Mouse (Mus musculus) MEL (cell line): ENCODE results near the gene 1700042G07Rik. TPM values are rescaled to one million over a fixed set of nuclear protein-coding genes. Genes with fewer than 3 reads are reported as not detected.

Experiments
- DNase-seq: peaks from one replicate; pipeline ENCODE4 v3.0.0; 2011; ENCODE audit warnings: low read depth, low spot score
- H3K27ac ChIP-seq: 2 replicates; pipeline ENCODE4 v1.5.1; 2012; ENCODE audit warnings: low read depth, mild to moderate bottlenecking, control low read depth, low read length, moderate library complexity; ENCODE audit not compliant: control insufficient read depth
- H3K27me3 ChIP-seq, 2 experiments: fragments of 150-350 bp in 1 of 2; sonication (generic) in 1 of 2; 2 replicates each; pipeline ENCODE4 v1.6.1; 2012; ENCODE audit warnings: low read length in 2 of 2, mild to moderate bottlenecking in 2 of 2, improper control_type of control experiment in 1 of 2, moderate library complexity in 1 of 2; ENCODE audit not compliant: insufficient read depth in 2 of 2, control insufficient read depth in 1 of 2
- H3K36me3 ChIP-seq, 2 experiments: 2 replicates each; pipeline ENCODE4 v1.6.1; 2012 to 2014; ENCODE audit warnings: low read length in 2 of 2, improper control_type of control experiment in 1 of 2, inconsistent platforms in 1 of 2, mild to moderate bottlenecking in 1 of 2; ENCODE audit not compliant: insufficient read depth in 2 of 2, control insufficient read depth in 1 of 2
- H3K4me1 ChIP-seq, 2 experiments: fragments of 150-350 bp in 1 of 2; sonication (generic) in 1 of 2; 2 replicates each; pipeline ENCODE4 v1.6.1; 2012; ENCODE audit warnings: low read length in 2 of 2, improper control_type of control experiment in 1 of 2, mild to moderate bottlenecking in 1 of 2; ENCODE audit not compliant: insufficient read depth in 2 of 2, control insufficient read depth in 1 of 2
- H3K4me3 ChIP-seq, 2 experiments: fragments of 150-350 bp in 1 of 2; sonication (generic) in 1 of 2; 2 replicates each; pipeline ENCODE4 v1.5.1; 2012; ENCODE audit warnings: low read depth in 2 of 2, low read length in 2 of 2, mild to moderate bottlenecking in 2 of 2, moderate library complexity in 2 of 2, control low read depth in 1 of 2, improper control_type of control experiment in 1 of 2; ENCODE audit not compliant: control insufficient read depth in 1 of 2, insufficient read depth in 1 of 2
- H3K79me2 ChIP-seq: 2 replicates; pipeline ENCODE4 v1.6.1; 2012; ENCODE audit warnings: mild to moderate bottlenecking, low read length, moderate library complexity; ENCODE audit not compliant: control insufficient read depth, poor library complexity, insufficient read depth
- H3K9ac ChIP-seq: 2 replicates; pipeline ENCODE4 v1.6.1; 2012; ENCODE audit warnings: low read depth, mild to moderate bottlenecking, control low read depth, low read length, moderate library complexity; ENCODE audit not compliant: control insufficient read depth, poor library complexity, severe bottlenecking
- H3K9me3 ChIP-seq: fragments of 150-350 bp; sonication (generic); replicated peaks from 2 replicates; pipeline ENCODE4 v1.6.1; 2012; ENCODE audit warnings: mild to moderate bottlenecking, low read length, improper control_type of control experiment, moderate library complexity; ENCODE audit not compliant: insufficient read depth
- BHLHE40 ChIP-seq: IDR thresholded peaks from 2 replicates; pipeline ENCODE4 v1.6.1; 2012; ENCODE audit warnings: low read depth, mild to moderate bottlenecking, inconsistent platforms, low read length, improper control_type of control experiment, borderline replicate concordance
- CHD1 ChIP-seq: IDR thresholded peaks from 2 replicates; pipeline ENCODE4 v1.6.1; 2012; ENCODE audit warnings: low read depth, mild to moderate bottlenecking, inconsistent platforms, low read length, improper control_type of control experiment
- CTCF ChIP-seq, 3 experiments: IDR thresholded peaks in 2 of 3; conservative IDR thresholded peaks in 1 of 3; 2 replicates each; pipeline ENCODE4 v1.5.1; 2011 to 2012; ENCODE audit warnings: low read length in 3 of 3, low read depth in 2 of 3, mild to moderate bottlenecking in 2 of 3, improper control_type of control experiment in 1 of 3, inconsistent platforms in 1 of 3, mixed read lengths in 1 of 3, moderate library complexity in 1 of 3; ENCODE audit not compliant: control insufficient read depth in 1 of 3, insufficient read depth in 1 of 3, poor library complexity in 1 of 3, severe bottlenecking in 1 of 3
- E2F4 ChIP-seq: IDR thresholded peaks from 2 replicates; pipeline ENCODE4 v1.6.1; 2011; ENCODE audit warnings: low read depth, low read length, improper control_type of control experiment, borderline replicate concordance
- ELF1 ChIP-seq: IDR thresholded peaks from 2 replicates; pipeline ENCODE4 v1.6.1; 2014; ENCODE audit warnings: low read depth, mild to moderate bottlenecking, inconsistent platforms, low read length, improper control_type of control experiment, moderate library complexity
- EP300 ChIP-seq, 2 experiments: IDR thresholded peaks; 2 replicates each; pipeline ENCODE4 v1.6.1; 2011; ENCODE audit warnings: improper control_type of control experiment in 2 of 2, low read length in 2 of 2, low read depth in 1 of 2, mild to moderate bottlenecking in 1 of 2
- GABPA ChIP-seq: IDR thresholded peaks from 2 replicates; pipeline ENCODE4 v1.6.1; 2012; ENCODE audit warnings: low read depth, mild to moderate bottlenecking, inconsistent platforms, low read length, improper control_type of control experiment, moderate library complexity
- GATA1 ChIP-seq: IDR thresholded peaks from 2 replicates; pipeline ENCODE4 v1.6.1; 2011; ENCODE audit warnings: low read depth, low read length, improper control_type of control experiment
- JUND ChIP-seq: IDR thresholded peaks from 2 replicates; pipeline ENCODE4 v1.6.1; 2011; ENCODE audit warnings: low read depth, mild to moderate bottlenecking, improper control_type of control experiment, low read length
- KAT2A ChIP-seq: conservative IDR thresholded peaks from 2 replicates; pipeline ENCODE4 v1.6.1; 2012; ENCODE audit warnings: low read depth, low read length, improper control_type of control experiment, inconsistent platforms
- MAFK ChIP-seq: IDR thresholded peaks from 2 replicates; pipeline ENCODE4 v1.6.1; 2011; ENCODE audit warnings: low read depth, mild to moderate bottlenecking, low read length, improper control_type of control experiment, borderline replicate concordance
- MAX ChIP-seq: IDR thresholded peaks from 2 replicates; pipeline ENCODE4 v1.6.1; 2011; ENCODE audit warnings: low read length, improper control_type of control experiment
- MAZ ChIP-seq: IDR thresholded peaks from 2 replicates; pipeline ENCODE4 v1.6.1; 2012; ENCODE audit warnings: low read depth, mild to moderate bottlenecking, inconsistent platforms, low read length, improper control_type of control experiment
- MXI1 ChIP-seq: IDR thresholded peaks from 2 replicates; pipeline ENCODE4 v1.6.1; 2011; ENCODE audit warnings: mild to moderate bottlenecking, low read depth, low read length, improper control_type of control experiment
- MYB ChIP-seq: IDR thresholded peaks from 2 replicates; pipeline ENCODE4 v1.6.1; 2011; ENCODE audit warnings: mild to moderate bottlenecking, low read depth, low read length, improper control_type of control experiment
- NRF1 ChIP-seq: IDR thresholded peaks from 2 replicates; pipeline ENCODE4 v1.6.1; 2014; ENCODE audit warnings: low read depth, mild to moderate bottlenecking, inconsistent platforms, low read length, improper control_type of control experiment, moderate library complexity; ENCODE audit not compliant: poor library complexity, insufficient read depth, severe bottlenecking
- POLR2A ChIP-seq, 2 experiments: IDR thresholded peaks; 2 replicates each; pipeline ENCODE4 v1.6.1; 2011 to 2012; ENCODE audit warnings: low read length in 2 of 2, mild to moderate bottlenecking in 2 of 2, control low read depth in 1 of 2, improper control_type of control experiment in 1 of 2, low read depth in 1 of 2, moderate library complexity in 1 of 2; ENCODE audit not compliant: control insufficient read depth in 1 of 2, insufficient read depth in 1 of 2, poor library complexity in 1 of 2
- POLR2AphosphoS5 ChIP-seq: IDR thresholded peaks from 2 replicates; pipeline ENCODE4 v1.6.1; 2012; ENCODE audit warnings: low read depth, borderline replicate concordance, mild to moderate bottlenecking, inconsistent platforms, low read length, moderate library complexity, mixed read lengths
- RCOR1 ChIP-seq: IDR thresholded peaks from 2 replicates; pipeline ENCODE4 v1.6.1; 2012; ENCODE audit warnings: low read depth, mild to moderate bottlenecking, inconsistent platforms, low read length, improper control_type of control experiment
- SMC3 ChIP-seq: IDR thresholded peaks from 2 replicates; pipeline ENCODE4 v1.6.1; 2011; ENCODE audit warnings: low read depth, low read length, improper control_type of control experiment
- TAL1 ChIP-seq: IDR thresholded peaks from 2 replicates; pipeline ENCODE4 v1.6.1; 2012; ENCODE audit warnings: mild to moderate bottlenecking, inconsistent platforms, low read length, moderate library complexity, mixed read lengths
- TCF12 ChIP-seq: IDR thresholded peaks from 2 replicates; pipeline ENCODE4 v1.6.1; 2014; ENCODE audit warnings: low read depth, mild to moderate bottlenecking, inconsistent platforms, low read length, improper control_type of control experiment, moderate library complexity
- UBTF ChIP-seq: IDR thresholded peaks from 2 replicates; pipeline ENCODE4 v1.6.1; 2012; ENCODE audit warnings: low read depth, mild to moderate bottlenecking, inconsistent platforms, low read length, improper control_type of control experiment, moderate library complexity, borderline replicate concordance; ENCODE audit not compliant: insufficient read depth
- USF2 ChIP-seq, 2 experiments: IDR thresholded peaks; 2 replicates each; pipeline ENCODE4 v1.6.1; 2011 to 2012; ENCODE audit warnings: improper control_type of control experiment in 2 of 2, low read length in 2 of 2, borderline replicate concordance in 1 of 2, inconsistent platforms in 1 of 2, low read depth in 1 of 2, mild to moderate bottlenecking in 1 of 2; ENCODE audit not compliant: insufficient read depth in 1 of 2
- ZC3H11A ChIP-seq: IDR thresholded peaks from 2 replicates; pipeline ENCODE4 v1.6.1; 2012; ENCODE audit warnings: low read depth, mild to moderate bottlenecking, inconsistent platforms, low read length, improper control_type of control experiment
- ZKSCAN1 ChIP-seq: IDR thresholded peaks from 2 replicates; pipeline ENCODE4 v1.6.1; 2012; ENCODE audit warnings: low read depth, mild to moderate bottlenecking, inconsistent platforms, low read length, improper control_type of control experiment, moderate library complexity
- ZMIZ1 ChIP-seq: IDR thresholded peaks from 2 replicates; pipeline ENCODE4 v1.6.1; 2012; ENCODE audit warnings: low read depth, mild to moderate bottlenecking, inconsistent platforms, low read length, improper control_type of control experiment, moderate library complexity
- ZNF384 ChIP-seq: IDR thresholded peaks from 2 replicates; pipeline ENCODE4 v1.6.1; 2012; ENCODE audit warnings: low read depth, mild to moderate bottlenecking, inconsistent platforms, low read length, improper control_type of control experiment
- polyA plus RNA-seq, 2 experiments: library from polyadenylated mRNA; stranded (reverse) in 1 of 2; unstranded in 1 of 2; fragments of >175 nt in 1 of 2; fragments of >200 nt in 1 of 2; gene quantifications; 2 replicates each; pipeline versions ENCODE4 v1.2.1 to v1.2.4; 2012; ENCODE audit warnings: low replicate concordance in 2 of 2, low read depth in 1 of 2; ENCODE audit not compliant: insufficient read length in 2 of 2, insufficient read depth in 1 of 2, missing spikeins in 1 of 2
- total RNA-seq: library from RNA; depleted of rRNA; stranded (reverse); fragments of 300-350 nt; gene quantifications from 2 replicates; pipeline ENCODE4 v1.2.3, GENCODE M21; 2012

The 1700042G07Rik gene
- total and polyA plus RNA-seq, 3 experiments, result not detected

DNA sequence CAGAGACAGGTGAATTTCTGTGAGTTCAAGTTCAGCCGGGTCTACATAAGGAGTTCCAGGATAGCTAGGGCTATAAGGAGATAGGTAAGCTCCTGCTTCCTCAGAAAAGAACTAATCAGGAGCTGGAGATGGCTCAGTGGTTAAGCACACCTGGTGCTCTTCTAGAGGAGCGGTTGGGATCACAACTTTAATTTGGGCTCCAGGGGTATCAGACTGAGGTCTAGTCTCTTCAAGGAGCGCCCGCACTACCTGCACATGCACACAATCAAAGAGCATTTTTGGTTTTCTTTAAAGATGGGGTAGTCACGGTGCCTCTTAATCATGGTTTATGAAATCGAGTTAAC lies 23.4 kb upstream of the 1700042G07Rik start:
- Histone ChIP-seq H3K9ac (peak overlapping the region; percentile 94), H3K79me2 (peaks cover 14% of the 10 kb centered on the region), H3K27me3 (no peaks in the 10 kb centered on the region), H3K27ac (peak overlapping the region; percentile 67), H3K36me3 (peaks cover 0 to 4% of the 10 kb centered on the region in 2 experiments; a peak in 3 of 4 replicates), H3K4me1 (peaks cover 0 to 10% of the 10 kb centered on the region in 2 experiments; a peak in 2 of 4 replicates), H3K4me3 (peak overlapping the region; percentile 77 to 79), H3K9me3 (no peaks in the 10 kb centered on the region)
- TF ChIP-seq USF2 (IDR thresholded peaks at IDR 0.05; ENCODE audit: borderline replicate concordance in 1 of 2, insufficient read depth in 1 of 2, low read depth in 1 of 2, low read length in 2 of 2), result no peak
- TF ChIP-seq GABPA, result no peak
- TF ChIP-seq JUND, result no peak
- no peak for TF ChIP-seq ZKSCAN1
- no peak for TF ChIP-seq ELF1
- TF ChIP-seq CHD1, result no peak
- TF ChIP-seq MAFK, result no peak
- no peak for TF ChIP-seq TAL1
- TF ChIP-seq EP300 (IDR thresholded peaks at IDR 0.05; ENCODE audit: low read depth in 1 of 2, low read length in 2 of 2), result no peak
- DNase-seq, result no peak

DNA sequence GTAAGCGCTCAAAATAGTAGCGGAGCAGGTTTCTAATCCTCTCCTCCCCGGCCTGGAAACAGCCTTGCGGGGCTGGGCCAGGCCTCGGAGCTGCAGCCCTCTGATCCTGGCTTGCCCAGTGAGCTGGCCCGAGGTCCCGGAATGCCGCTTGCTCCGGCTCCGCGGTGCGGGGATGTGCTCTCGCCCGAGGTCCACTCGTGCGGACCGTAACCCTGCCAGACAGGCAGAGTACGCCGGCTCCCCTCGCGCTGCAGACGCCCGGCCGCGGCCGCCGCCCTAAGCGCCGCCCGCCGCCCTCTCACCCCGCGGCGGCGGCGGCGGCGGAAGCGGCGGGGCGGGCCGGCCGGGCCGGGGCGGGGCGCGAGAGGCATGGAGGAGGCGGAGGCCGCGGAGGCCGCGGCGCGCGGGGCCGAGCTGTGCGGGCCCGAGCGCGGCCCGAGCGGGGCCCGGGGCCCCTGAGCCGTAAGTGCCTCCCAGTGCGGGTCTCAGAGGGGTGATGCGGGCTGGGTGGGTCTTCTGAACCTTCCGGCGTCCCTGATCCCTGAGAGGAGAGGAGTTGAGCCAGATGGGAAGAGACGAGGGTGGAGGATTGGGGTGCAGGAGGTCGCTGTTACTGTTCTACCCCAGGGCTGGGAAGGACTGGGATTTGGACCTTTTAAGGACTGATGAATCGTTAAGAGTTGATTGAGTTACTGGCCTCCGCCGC lies 22.9 kb upstream of the 1700042G07Rik start:
- peak overlapping the region; percentile 67 for H3K27ac ChIP-seq
- no peaks in the 10 kb centered on the region for H3K9me3 ChIP-seq
- DNase-seq, result peak; percentile 68
- no peak for TF ChIP-seq MYB
- no peak for TF ChIP-seq CTCF (IDR thresholded peaks at IDR 0.05 in 2 of 3, conservative IDR thresholded peaks at IDR 0.05 in 1 of 3; ENCODE audit: control insufficient read depth in 1 of 3, insufficient read depth in 1 of 3, low read depth in 2 of 3, low read length in 3 of 3, poor library complexity in 1 of 3, severe bottlenecking in 1 of 3)
- no peak for TF ChIP-seq TCF12
- TF ChIP-seq CHD1, result no peak
- TF ChIP-seq SMC3, result no peak
- TF ChIP-seq TAL1, result no peak
- TF ChIP-seq JUND, result no peak
- no peak for TF ChIP-seq UBTF
- no peak for TF ChIP-seq ZKSCAN1
- peak; percentile 83 to 99 for TF ChIP-seq POLR2A (IDR thresholded peaks at IDR 0.05; ENCODE audit: control insufficient read depth in 1 of 2, insufficient read depth in 1 of 2, low read depth in 1 of 2, low read length in 2 of 2, poor library complexity in 1 of 2)
- TF ChIP-seq KAT2A, result no peak; the same call in 1 of the 2 replicates
- TF ChIP-seq MAX, result no peak
- no peak for TF ChIP-seq MAFK
- no peak for TF ChIP-seq RCOR1
- no peak for TF ChIP-seq MAZ
- no peak for TF ChIP-seq POLR2AphosphoS5
- no peak for TF ChIP-seq GATA1
- no peak for TF ChIP-seq ZC3H11A
- no peak for TF ChIP-seq EP300 (IDR thresholded peaks at IDR 0.05; ENCODE audit: low read depth in 1 of 2, low read length in 2 of 2)
- TF ChIP-seq E2F4, result no peak
- TF ChIP-seq ZNF384, result no peak
- no peak for TF ChIP-seq BHLHE40
- TF ChIP-seq ELF1, result no peak
- peak; percentile 70; the same call in 1 of the 2 replicates for TF ChIP-seq ZMIZ1
- TF ChIP-seq GABPA, result no peak
- TF ChIP-seq NRF1, result no peak
- peak; percentile 32; the same call in 1 of the 2 replicates for TF ChIP-seq MXI1

More for the DNA sequence above, 22.9 kb upstream of the 1700042G07Rik start:
- H3K4me1 ChIP-seq, result peaks cover 0 to 10% of the 10 kb centered on the region in 2 experiments; a peak in 2 of 4 replicates
- peaks cover 0 to 4% of the 10 kb centered on the region in 2 experiments for H3K36me3 ChIP-seq
- H3K4me3 ChIP-seq, result peak overlapping the region; percentile 90 to 98
- H3K27me3 ChIP-seq, result no peaks in the 10 kb centered on the region
- H3K9ac ChIP-seq, result peak overlapping the region; percentile 94
- H3K79me2 ChIP-seq, result peaks cover 14% of the 10 kb centered on the region
